Mouse (Mus musculus) embryonic fibroblast, embryonic 13.5 days (primary cell): ENCODE results near the gene Cpvl.

ENCODE experiments used
- CTCF ChIP-seq: IDR thresholded peaks from 2 replicates; pipeline ENCODE4 v1.5.1; 2011; ENCODE audit warnings: mild to moderate bottlenecking, control low read depth, low read length, moderate library complexity, borderline replicate concordance; ENCODE audit not compliant: insufficient read depth
- POLR2A ChIP-seq: IDR thresholded peaks from 2 replicates; pipeline ENCODE4 v1.6.1; 2011; ENCODE audit warnings: low read depth, mild to moderate bottlenecking, control low read depth, low read length, moderate library complexity

- TF ChIP-seq CTCF (no peak), POLR2A (no peak)
These were observed 12.6 kb downstream of the Cpvl start for GRCm38 (mm10) chr6:53965900-53966299.
